Mouse (Mus musculus) layer of hippocampus, adult 6 months (tissue): ENCODE results near the gene Yod1. TPM values are rescaled to one million over a fixed set of nuclear protein-coding genes. Genes with fewer than 3 reads are reported as not detected.

Experiments
- long read RNA-seq, 2 experiments: library from polyadenylated mRNA; unstranded; transcript quantifications; one replicate each; pipeline ENCODE4 v2.0.0; 2019 to 2020
- polyA plus RNA-seq: library from polyadenylated mRNA; unstranded; fragments of <200 nt; fragmentation: Nextera tagmentation; gene quantifications from 2 replicates; pipeline ENCODE4 v1.2.3, GENCODE M21; 2021

Gene Yod1
- 19.6 and 33.3 TPM in 2 replicates for polyA plus RNA-seq
- long read RNA-seq, experiment 1, full-length matches to known transcripts, result 6 of 73 reads
- long read RNA-seq, experiment 1, partial matches to known transcripts, result 0 of 73 reads
- long read RNA-seq, experiment 1, other reads (novel, unspliced or antisense), result 67 of 73 reads
- long read RNA-seq, experiment 2, full-length matches to known transcripts, result 32 of 39 reads
- long read RNA-seq, experiment 2, partial matches to known transcripts, result 0 of 39 reads
- long read RNA-seq, experiment 2, other reads (novel, unspliced or antisense), result 7 of 39 reads

GRCm38 (mm10) chr1:130717291-130717871, at the start of gene Yod1:
Gene Yod1, plus strand, starts transcription at chr1:130717327.

GRCm38 (mm10) chr1:130715561-130716217, 1.4 kb upstream of the Yod1 start, which contains the start of gene Gm29427:
Gene Gm29427, minus strand, starts transcription at chr1:130715799.

GRCm38 (mm10) chr1:130729153-130729552, 12.0 kb downstream of the Yod1 start, which contains the start of gene Pfkfb2:
Gene Pfkfb2, minus strand, starts transcription at chr1:130729253.

GRCm38 (mm10) chr1:130731741-130732337, 14.7 kb downstream of the Yod1 start, which contains the start of gene AA986860:
Gene AA986860, plus strand, starts transcription at chr1:130731976.

Other genes with a start within 250 kb of the Yod1 start
- gene Zp3r, start 87.7 kb upstream of the Yod1 start, polyA plus RNA-seq, result 0.08 TPM in 1 of 2 replicates, not detected in the other
- 0.51 and 0.95 TPM in 2 replicates for gene C4bp, start 55.7 kb upstream of the Yod1 start, polyA plus RNA-seq
- gene Gm29427, start 1.5 kb upstream of the Yod1 start, polyA plus RNA-seq, result not detected in 2 replicates
- 5.4 and 6.0 TPM in 2 replicates for gene Pfkfb2, start 11.9 kb downstream of the Yod1 start, polyA plus RNA-seq
- 0.69 and 0.93 TPM in 2 replicates for gene AA986860, start 14.6 kb downstream of the Yod1 start, polyA plus RNA-seq
- not detected in 2 replicates for gene Fcamr, start 83.6 kb downstream of the Yod1 start, polyA plus RNA-seq
- not detected in 2 replicates for gene Pigr, start 109.4 kb downstream of the Yod1 start, polyA plus RNA-seq
- 0.34 and 1.2 TPM in 2 replicates for gene Fcmr, start 148.3 kb downstream of the Yod1 start, polyA plus RNA-seq
- not detected in 2 replicates for gene Il24, start 170.1 kb downstream of the Yod1 start, polyA plus RNA-seq
- gene Il20, start 194.1 kb downstream of the Yod1 start, polyA plus RNA-seq, result not detected in 2 replicates
- not detected in 2 replicates for gene Il19, start 222.8 kb downstream of the Yod1 start, polyA plus RNA-seq